Mouse (Mus musculus) brain, embryonic 14.5 days (tissue): ENCODE results near the gene Hist1h2br.

Experiments used
- CTCF ChIP-seq: fragments of 200-500 bp; IDR thresholded peaks from 2 replicates; pipeline ENCODE4 v1.5.1; 2012; ENCODE audit warnings: inconsistent platforms, mild to moderate bottlenecking, moderate library complexity, borderline replicate concordance; ENCODE audit not compliant: insufficient read depth, insufficient read length; ENCODE audit errors: extremely low read depth
- POLR2A ChIP-seq: fragments of 200-500 bp; IDR thresholded peaks from 2 replicates; pipeline ENCODE4 v1.6.1; 2012; ENCODE audit warnings: mild to moderate bottlenecking, inconsistent platforms, borderline replicate concordance; ENCODE audit not compliant: poor library complexity, insufficient read depth, insufficient read length, severe bottlenecking; ENCODE audit errors: extremely low read depth

DNA sequence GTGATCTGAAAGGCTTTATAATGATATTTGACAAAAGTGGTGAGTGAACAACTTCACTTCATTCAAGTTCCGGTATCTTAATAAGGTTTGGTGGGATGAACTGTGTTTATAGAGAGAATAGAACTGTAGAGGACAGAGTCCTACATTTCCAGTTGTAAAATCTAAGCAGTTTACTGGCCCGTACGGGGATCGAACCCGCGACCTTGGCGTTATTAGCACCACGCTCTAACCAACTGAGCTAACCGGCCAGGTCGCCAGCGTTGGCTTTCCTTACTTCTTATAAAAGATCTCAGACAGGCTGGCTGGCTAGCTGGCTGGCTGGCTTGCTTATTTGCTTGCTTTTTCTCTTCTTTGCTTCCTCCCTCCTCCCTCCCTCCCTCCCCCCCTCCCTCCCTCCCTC is 21.6 kb downstream of the Hist1h2br start:
- TF ChIP-seq CTCF (no peak), POLR2A (no peak)
